Mouse (Mus musculus) adrenal gland, postnatal 10 days (tissue): ENCODE results near the gene Slc36a1. TPM values are rescaled to one million over a fixed set of nuclear protein-coding genes. Genes with fewer than 3 reads are reported as not detected.

ENCODE experiments used
- total RNA-seq, 2 experiments: library from RNA; stranded (reverse); gene quantifications; 2 replicates each; pipeline ENCODE4 v1.2.3; 2021

The Slc36a1 gene
- total RNA-seq, 2 experiments from 2014 or later: 24.5 to 26.9 TPM

Other genes starting within 250 kb of the Slc36a1 start
- 10 to 100 TPM; 53.2 to 64.1 TPM for gene Tnip1, start 241.4 kb upstream of the Slc36a1 start, total RNA-seq
- 100 to 1,000 TPM; 181 to 222 TPM for gene Anxa6, start 170.9 kb upstream of the Slc36a1 start, total RNA-seq
- 1 to 10 TPM; 7.3 to 7.8 TPM for gene Ccdc69, start 126.2 kb upstream of the Slc36a1 start, total RNA-seq
- gene Gm2a, start 106.2 kb upstream of the Slc36a1 start, total RNA-seq: 10 to 100 TPM; 75.3 to 78.6 TPM
- gene Slc36a3, start 52.6 kb upstream of the Slc36a1 start, total RNA-seq: not detected
- 100 to 1,000 TPM; 213 to 290 TPM for gene Slc36a2, start 19.3 kb upstream of the Slc36a1 start, total RNA-seq
- gene Fat2, start 132.2 kb downstream of the Slc36a1 start, total RNA-seq: under 1 TPM; 0.03 to 0.09 TPM
- gene Sparc, start 218.8 kb downstream of the Slc36a1 start, total RNA-seq: 1,000 to 10,000 TPM; 2,122 to 2,491 TPM